Mouse (Mus musculus): ENCODE data around the gene H2-DMb1. TPM values are rescaled to one million over a fixed set of nuclear protein-coding genes. Genes with fewer than 3 reads are reported as not detected.

Gene H2-DMb1
- polyA plus RNA-seq, 1 experiment from 2014 or later: not detected

GRCm38 (mm10) chr17:34208421-34208820 is 55.5 kb downstream of the H2-DMb1 start:
- Histone ChIP-seq H3K9ac (no peak overlapping the region), H3K4me2 (no peak overlapping the region), H3K27me3 (peaks cover 86% of the 10 kb centered on the region), H3K36me3 (no peaks in the 10 kb centered on the region), H3K27ac (replicated peaks) (no peak overlapping the region), H3K4me1 (replicated peaks) (peaks cover 11% of the 10 kb centered on the region), H3K4me3 (no peak overlapping the region), H3K9me3 (no peaks in the 10 kb centered on the region)
- ATAC-seq (ENCODE audit: low read depth): no peak
- WGBS: 27% methylated on average over 10 of the region's 10 CpGs

GRCm38 (mm10) chr17:34209680-34210079 is 56.8 kb downstream of the H2-DMb1 start:
- 46% methylated on average over 3 of the region's 3 CpGs for WGBS
- H3K4me3 ChIP-seq: no peak overlapping the region
- H3K27ac ChIP-seq (replicated peaks): no peak overlapping the region
- peaks cover 9% of the 10 kb centered on the region for H3K4me1 ChIP-seq (replicated peaks)
- no peaks in the 10 kb centered on the region for H3K9me3 ChIP-seq
- no peak overlapping the region for H3K9ac ChIP-seq
- peaks cover 91% of the 10 kb centered on the region for H3K27me3 ChIP-seq
- ATAC-seq (ENCODE audit: low read depth): no peak
- H3K36me3 ChIP-seq: no peaks in the 10 kb centered on the region
- no peak overlapping the region for H3K4me2 ChIP-seq

Other genes with a start within 250 kb of the H2-DMb1 start
- gene Platr17, start 247.9 kb upstream of the H2-DMb1 start, polyA plus RNA-seq (2015; fragmentation: Nextera tagmentation; extraction: Ambion mirVana): 0.43 TPM in 1 of 2 replicates, not detected in the other
- 51.0 TPM in 2 replicates for gene Daxx, start 243.7 kb upstream of the H2-DMb1 start, polyA plus RNA-seq (2015; fragmentation: Nextera tagmentation; extraction: Ambion mirVana)
- gene Tapbp, start 237.2 kb upstream of the H2-DMb1 start, polyA plus RNA-seq (2015; fragmentation: Nextera tagmentation; extraction: Ambion mirVana): 30.4 and 31.1 TPM in 2 replicates
- 17.3 and 17.7 TPM in 2 replicates for gene Zbtb22, start 237.2 kb upstream of the H2-DMb1 start, polyA plus RNA-seq (2015; fragmentation: Nextera tagmentation; extraction: Ambion mirVana)
- 59.5 and 64.7 TPM in 2 replicates for gene Rgl2, start 223.5 kb upstream of the H2-DMb1 start, polyA plus RNA-seq (2015; fragmentation: Nextera tagmentation; extraction: Ambion mirVana)
- 178 and 182 TPM in 2 replicates for gene Pfdn6, start 212.7 kb upstream of the H2-DMb1 start, polyA plus RNA-seq (2015; fragmentation: Nextera tagmentation; extraction: Ambion mirVana)
- gene Wdr46, start 212.4 kb upstream of the H2-DMb1 start, polyA plus RNA-seq (2015; fragmentation: Nextera tagmentation; extraction: Ambion mirVana): 26.9 and 27.6 TPM in 2 replicates
- gene B3galt4, start 201.6 kb upstream of the H2-DMb1 start, polyA plus RNA-seq (2015; fragmentation: Nextera tagmentation; extraction: Ambion mirVana): 10.8 and 11.7 TPM in 2 replicates
- gene Vps52, start 197.3 kb upstream of the H2-DMb1 start, polyA plus RNA-seq (2015; fragmentation: Nextera tagmentation; extraction: Ambion mirVana): 63.5 and 67.5 TPM in 2 replicates
- gene Rps18, start 197.1 kb upstream of the H2-DMb1 start, polyA plus RNA-seq (2015; fragmentation: Nextera tagmentation; extraction: Ambion mirVana): 912 and 939 TPM in 2 replicates
- 11.9 and 13.3 TPM in 2 replicates for gene H2-K1, start 152.7 kb upstream of the H2-DMb1 start, polyA plus RNA-seq (2015; fragmentation: Nextera tagmentation; extraction: Ambion mirVana)
- 19.3 and 22.4 TPM in 2 replicates for gene Ring1, start 128.4 kb upstream of the H2-DMb1 start, polyA plus RNA-seq (2015; fragmentation: Nextera tagmentation; extraction: Ambion mirVana)
- gene H2-Ke6, start 125.0 kb upstream of the H2-DMb1 start, polyA plus RNA-seq (2015; fragmentation: Nextera tagmentation; extraction: Ambion mirVana): 61.7 and 65.0 TPM in 2 replicates
- 158 and 161 TPM in 2 replicates for gene Slc39a7, start 121.4 kb upstream of the H2-DMb1 start, polyA plus RNA-seq (2015; fragmentation: Nextera tagmentation; extraction: Ambion mirVana)
- 57.4 and 57.5 TPM in 2 replicates for gene Rxrb, start 121.3 kb upstream of the H2-DMb1 start, polyA plus RNA-seq (2015; fragmentation: Nextera tagmentation; extraction: Ambion mirVana)
- gene Col11a2, start 113.6 kb upstream of the H2-DMb1 start, polyA plus RNA-seq (2015; fragmentation: Nextera tagmentation; extraction: Ambion mirVana): 4.5 and 4.7 TPM in 2 replicates
- gene H2-Oa, start 60.7 kb upstream of the H2-DMb1 start, polyA plus RNA-seq (2015; fragmentation: Nextera tagmentation; extraction: Ambion mirVana): 0.24 and 0.41 TPM in 2 replicates
- gene H2-DMa, start 33.5 kb upstream of the H2-DMb1 start, polyA plus RNA-seq (2015; fragmentation: Nextera tagmentation; extraction: Ambion mirVana): 16.0 and 17.7 TPM in 2 replicates
- gene Brd2, start 30.4 kb upstream of the H2-DMb1 start, polyA plus RNA-seq (2015; fragmentation: Nextera tagmentation; extraction: Ambion mirVana): 137 and 167 TPM in 2 replicates
- gene H2-DMb2, start 9.8 kb upstream of the H2-DMb1 start, polyA plus RNA-seq (2015; fragmentation: Nextera tagmentation; extraction: Ambion mirVana): not detected in 2 replicates
- 0.60 and 1.4 TPM in 2 replicates for gene Tap1, start 34.5 kb downstream of the H2-DMb1 start, polyA plus RNA-seq (2015; fragmentation: Nextera tagmentation; extraction: Ambion mirVana)
- 0.98 and 1.2 TPM in 2 replicates for gene Psmb9, start 34.7 kb downstream of the H2-DMb1 start, polyA plus RNA-seq (2015; fragmentation: Nextera tagmentation; extraction: Ambion mirVana)
- 2.6 and 3.5 TPM in 2 replicates for gene Psmb8, start 44.6 kb downstream of the H2-DMb1 start, polyA plus RNA-seq (2015; fragmentation: Nextera tagmentation; extraction: Ambion mirVana)
- gene Tap2, start 50.5 kb downstream of the H2-DMb1 start, polyA plus RNA-seq (2015; fragmentation: Nextera tagmentation; extraction: Ambion mirVana): 0.95 and 1.5 TPM in 2 replicates
- gene H2-Ob, start 85.8 kb downstream of the H2-DMb1 start, polyA plus RNA-seq (2015; fragmentation: Nextera tagmentation; extraction: Ambion mirVana): not detected in 2 replicates
- 1.2 and 2.3 TPM in 2 replicates for gene H2-Ab1, start 104.6 kb downstream of the H2-DMb1 start, polyA plus RNA-seq (2015; fragmentation: Nextera tagmentation; extraction: Ambion mirVana)
- gene H2-Aa, start 134.8 kb downstream of the H2-DMb1 start, polyA plus RNA-seq (2015; fragmentation: Nextera tagmentation; extraction: Ambion mirVana): 0.36 and 0.63 TPM in 2 replicates
- 2.8 and 2.9 TPM in 2 replicates for gene H2-Eb1, start 152.8 kb downstream of the H2-DMb1 start, polyA plus RNA-seq (2015; fragmentation: Nextera tagmentation; extraction: Ambion mirVana)
- gene H2-Eb2, start 172.6 kb downstream of the H2-DMb1 start, polyA plus RNA-seq (2015; fragmentation: Nextera tagmentation; extraction: Ambion mirVana): 0.13 and 0.25 TPM in 2 replicates
- gene Btnl2, start 201.8 kb downstream of the H2-DMb1 start, polyA plus RNA-seq (2015; fragmentation: Nextera tagmentation; extraction: Ambion mirVana): not detected in 2 replicates
- not detected in 2 replicates for gene Btnl1, start 224.1 kb downstream of the H2-DMb1 start, polyA plus RNA-seq (2015; fragmentation: Nextera tagmentation; extraction: Ambion mirVana)
- gene BC051142, start 245.7 kb downstream of the H2-DMb1 start, polyA plus RNA-seq (2015; fragmentation: Nextera tagmentation; extraction: Ambion mirVana): 2.7 and 2.8 TPM in 2 replicates